Mouse (Mus musculus) G1E (cell line): ENCODE measurements at regions not wholly inside any gene's neighbourhood (a gene's known extent, or its start where the extent isn't known, plus 50 kb on each side); places are given as distances from the start of the nearest gene placed in this dataset.

Source experiments
- CTCF ChIP-seq: IDR thresholded peaks from 2 replicates; pipeline ENCODE4 v1.5.1; 2012; ENCODE audit warnings: low read depth, low read length, inconsistent platforms, mixed read lengths
- GATA1 ChIP-seq: IDR thresholded peaks from 2 replicates; pipeline ENCODE4 v1.6.1; 2012; ENCODE audit warnings: borderline replicate concordance, low read length, inconsistent platforms, mixed read lengths
- TAL1 ChIP-seq: conservative IDR thresholded peaks from 2 replicates; pipeline ENCODE4 v1.6.1; 2012; ENCODE audit warnings: low read depth, low read length, inconsistent platforms, mixed read lengths

DNA sequence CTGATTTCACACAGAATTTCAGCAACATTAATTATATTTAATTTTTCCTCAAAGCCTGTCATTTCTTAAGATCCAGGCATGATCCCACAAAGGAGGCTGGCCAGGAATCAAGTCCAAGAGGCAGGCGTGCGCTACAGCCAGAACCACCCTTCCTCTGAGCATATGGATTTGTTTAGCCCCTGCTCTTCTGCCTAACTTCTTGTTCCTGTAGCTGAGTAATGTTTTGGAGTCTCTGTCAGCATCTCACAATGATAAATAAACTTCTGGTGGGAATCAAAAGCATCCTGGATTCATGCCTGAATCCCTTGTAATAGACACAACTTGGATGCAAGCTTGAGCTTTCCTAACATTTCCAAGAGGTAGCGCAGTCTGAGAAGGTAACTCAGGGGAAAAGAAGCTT lies 101.7 kb downstream of the Nog start:
- TF ChIP-seq CTCF (no peak), GATA1 (no peak), TAL1 (no peak)
